Comparison of ENCODE assay signal across 26 mouse cellular contexts in the genomic region with DNA sequence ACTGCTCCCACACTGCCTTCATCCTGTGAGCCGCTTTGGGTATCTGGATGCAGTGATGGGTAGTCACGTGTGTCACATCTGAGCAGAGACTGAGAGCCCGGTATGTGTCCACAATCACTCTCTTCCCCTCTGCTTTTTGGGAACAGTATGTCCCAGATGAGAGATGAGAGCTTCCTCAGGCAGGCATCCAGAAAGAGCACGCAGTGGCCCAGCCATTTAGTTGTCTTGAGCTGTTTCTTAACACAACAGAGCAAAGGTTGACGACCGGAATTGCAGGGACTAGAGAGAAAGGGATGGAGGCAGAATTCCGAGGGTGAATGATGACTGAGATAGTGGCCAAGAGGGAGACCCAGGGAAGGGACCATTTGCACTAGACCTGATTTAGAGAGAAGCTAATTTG.
DNase-seq lines count a peak whose midpoint lies in the region; ATAC-seq and TF ChIP-seq lines count a peak whose summit lies in the region.
"Had no signal": no experiment of that assay in that cellular context is flagged by ENCODE, and none has a peak within 500 bp of the region (broad histone marks: within the 10 kb centered on the region; RNA-seq: fewer than 3 reads in every experiment).

No protein-coding gene starts in this region.

- no peaks in the 10 kb centered on the region for H3K9me3 ChIP-seq in kidney, embryonic 16.5 days (ENCODE audit: low read length)
- no peaks in the 10 kb centered on the region for H3K9me3 ChIP-seq in lung, postnatal 0 days (ENCODE audit: low read length)
- H3K9me3 ChIP-seq: forebrain, embryonic 13.5 days; heart, embryonic 12.5 days; hindbrain, embryonic 13.5 days; limb, embryonic 13.5 days; liver, embryonic 12.5 days; midbrain, embryonic 13.5 days; stomach, embryonic 15.5 days had no signal

- no peak overlapping the region for H3K27ac ChIP-seq in kidney, embryonic 16.5 days (ENCODE audit: low read length)
- H3K27ac ChIP-seq in lung, postnatal 0 days (ENCODE audit: low read length): no peak overlapping the region
- H3K27ac ChIP-seq: forebrain, embryonic 13.5 days; heart, adult 2 months; hindbrain, embryonic 13.5 days; limb, embryonic 13.5 days; liver, embryonic 12.5 days; macrophage; midbrain, embryonic 13.5 days; stomach, embryonic 15.5 days had no signal

- DNase-seq in kidney, adult 18-20 months: peak; percentile 8
- peak; percentile 46 for DNase-seq in lung, postnatal 0 days (ENCODE audit: low spot score)
- no peak for DNase-seq in lung, postnatal 10 days
- peak; percentile 61 for DNase-seq in kidney, postnatal 14 days
- DNase-seq in skeletal muscle tissue, adult 2 months (ENCODE audit: low read depth, low spot score): peak; percentile 46
- no peak for DNase-seq in thymus, postnatal 10 days (ENCODE audit: low spot score in 2 of 2)
- DNase-seq: adrenal gland, postnatal 14 days; cerebellum, adult 11 months; cerebellum, adult 9-10 months; cerebellum, postnatal 36 days; heart, adult 2 months; heart, postnatal 4 days; lung, adult 18-20 months; thymus, adult 18-20 months; thymus, postnatal 4 days had no signal

- no peaks in the 10 kb centered on the region for H3K36me3 ChIP-seq in kidney, embryonic 16.5 days (ENCODE audit: insufficient read depth, low read length)
- no peaks in the 10 kb centered on the region for H3K36me3 ChIP-seq in lung, postnatal 0 days (ENCODE audit: insufficient read depth, low read length)
- H3K36me3 ChIP-seq: heart, embryonic 12.5 days; hindbrain, embryonic 13.5 days; limb, embryonic 13.5 days; liver, embryonic 12.5 days; midbrain, embryonic 13.5 days; stomach, embryonic 15.5 days had no signal

- TF ChIP-seq CTCF in lung, postnatal 0 days (IDR thresholded peaks at IDR 0.05): no peak

- H3K4me1 ChIP-seq in kidney, embryonic 16.5 days (ENCODE audit: insufficient read depth, low read length): peaks cover 2% of the 10 kb centered on the region; the same call in 1 of the 2 replicates
- no peaks in the 10 kb centered on the region for H3K4me1 ChIP-seq in lung, postnatal 0 days (ENCODE audit: insufficient read depth, low read depth, low read length)
- H3K4me1 ChIP-seq: forebrain, embryonic 13.5 days; heart, embryonic 12.5 days; hindbrain, embryonic 13.5 days; liver, embryonic 12.5 days; midbrain, embryonic 13.5 days; stomach, embryonic 15.5 days had no signal

- H3K4me2 ChIP-seq in kidney, embryonic 16.5 days (replicated peaks; ENCODE audit: low read depth, low read length): no peak overlapping the region
- no peak overlapping the region for H3K4me2 ChIP-seq in lung, postnatal 0 days (replicated peaks; ENCODE audit: low read depth, low read length)
- H3K4me2 ChIP-seq: forebrain, embryonic 13.5 days; heart, embryonic 12.5 days; hindbrain, embryonic 13.5 days; limb, embryonic 13.5 days; liver, embryonic 12.5 days; midbrain, embryonic 13.5 days; stomach, embryonic 15.5 days had no signal

- H3K4me3 ChIP-seq in kidney, embryonic 16.5 days (ENCODE audit: low read length): no peak overlapping the region
- no peak overlapping the region for H3K4me3 ChIP-seq in lung, postnatal 0 days (ENCODE audit: low read depth, low read length)
- H3K4me3 ChIP-seq: forebrain, embryonic 13.5 days; heart, adult 2 months; heart, embryonic 12.5 days; hindbrain, embryonic 13.5 days; limb, embryonic 13.5 days; liver, embryonic 12.5 days; midbrain, embryonic 13.5 days; stomach, embryonic 15.5 days had no signal

- no peak overlapping the region for H3K9ac ChIP-seq in kidney, embryonic 16.5 days (replicated peaks; ENCODE audit: low read length)
- H3K9ac ChIP-seq in lung, postnatal 0 days (replicated peaks; ENCODE audit: low read depth): no peak overlapping the region
- H3K9ac ChIP-seq: forebrain, embryonic 13.5 days; heart, embryonic 12.5 days; hindbrain, embryonic 13.5 days; limb, embryonic 13.5 days; liver, embryonic 12.5 days; midbrain, embryonic 13.5 days; stomach, embryonic 15.5 days had no signal

- peaks cover 11% of the 10 kb centered on the region for H3K27me3 ChIP-seq in kidney, embryonic 16.5 days (ENCODE audit: insufficient read depth, low read length)
- H3K27me3 ChIP-seq in lung, postnatal 0 days (replicated peaks; ENCODE audit: insufficient read depth, low read length): no peaks in the 10 kb centered on the region
- H3K27me3 ChIP-seq: forebrain, embryonic 13.5 days; hindbrain, embryonic 13.5 days; liver, embryonic 12.5 days; midbrain, embryonic 13.5 days; stomach, embryonic 15.5 days had no signal

- WGBS in kidney, embryonic 16.5 days: 43% methylated on average over 7 of the region's 7 CpGs
- 56% methylated on average over 7 of the region's 7 CpGs for WGBS in lung, postnatal 0 days

- ATAC-seq in kidney, embryonic 16.5 days (ENCODE audit: low FRiP score, low TSS enrichment): no peak
- no peak; the same call in 1 of the 2 replicates for ATAC-seq in lung, postnatal 0 days
- ATAC-seq: CD4-positive, CD25-positive, alpha-beta regulatory T cell, adult 4 months; forebrain, embryonic 13.5 days; intestine, postnatal 0 days; liver, embryonic 12.5 days; midbrain, embryonic 13.5 days had no signal

- TF ChIP-seq EP300 in lung, postnatal 0 days (IDR thresholded peaks at IDR 0.05): no peak

Comparison
In these comparisons a context has a peak if more than half of its experiments do, and no peak if none do; other contexts are left out.
1. DNase-seq: peak in kidney, adult 18-20 months (single experiment), lung, postnatal 0 days (single experiment), kidney, postnatal 14 days (single experiment) and skeletal muscle tissue, adult 2 months (single experiment); none in lung, postnatal 10 days (single experiment) and thymus, postnatal 10 days (0 of 2).